Mouse (Mus musculus) ES-Bruce4 (cell line): ENCODE results near the gene Hao1. TPM values are rescaled to one million over a fixed set of nuclear protein-coding genes. Genes with fewer than 3 reads are reported as not detected.

Experiments
- H3K27ac ChIP-seq: 2 replicates; pipeline ENCODE4 v1.5.1; 2012; ENCODE audit warnings: low read length, inconsistent platforms; ENCODE audit not compliant: insufficient read depth
- H3K27me3 ChIP-seq: 2 replicates; pipeline ENCODE4 v1.6.1; 2012; ENCODE audit warnings: mild to moderate bottlenecking, low read length, inconsistent platforms; ENCODE audit not compliant: control insufficient read depth, poor library complexity, insufficient read depth, severe bottlenecking
- H3K36me3 ChIP-seq: 2 replicates; pipeline ENCODE4 v1.6.1; 2012; ENCODE audit warnings: inconsistent platforms, mild to moderate bottlenecking, low read length, moderate library complexity; ENCODE audit not compliant: control insufficient read depth, poor library complexity, insufficient read depth, severe bottlenecking
- H3K4me1 ChIP-seq: one replicate; pipeline ENCODE4 v1.8.1; 2011; ENCODE audit warnings: low read length; ENCODE audit not compliant: control insufficient read depth, insufficient read depth
- H3K4me3 ChIP-seq: 2 replicates; pipeline ENCODE4 v1.5.1; 2011; ENCODE audit warnings: low read depth, mild to moderate bottlenecking, low read length
- H3K9ac ChIP-seq: 2 replicates; pipeline ENCODE4 v1.6.1; 2012; ENCODE audit warnings: low read depth, mild to moderate bottlenecking, inconsistent platforms; ENCODE audit not compliant: poor library complexity, severe bottlenecking
- H3K9me3 ChIP-seq: replicated peaks from 2 replicates; pipeline ENCODE4 v1.6.1; 2012; ENCODE audit warnings: mild to moderate bottlenecking, low read length, inconsistent platforms; ENCODE audit not compliant: control insufficient read depth, poor library complexity, insufficient read depth, severe bottlenecking
- CTCF ChIP-seq: IDR thresholded peaks from one replicate; pipeline ENCODE4 v1.8.1; 2011; ENCODE audit warnings: low read depth, low read length
- EP300 ChIP-seq: IDR thresholded peaks from 2 replicates; pipeline ENCODE4 v1.6.1; 2011; ENCODE audit warnings: low read depth, low read length; ENCODE audit not compliant: insufficient read depth
- POLR2A ChIP-seq: IDR thresholded peaks from one replicate; pipeline ENCODE4 v1.8.1; 2011; ENCODE audit warnings: low read length; ENCODE audit not compliant: insufficient read depth
- polyA plus RNA-seq: library from polyadenylated mRNA; stranded (reverse); fragments of >200 nt; gene quantifications from 2 replicates; pipeline ENCODE4 v1.2.4, GENCODE M21; 2011; ENCODE audit warnings: low read depth; ENCODE audit not compliant: missing spikeins, insufficient read depth, insufficient read length

Gene Hao1
- polyA plus RNA-seq, 1 experiment, result not detected

- TF ChIP-seq CTCF, result no peak
- TF ChIP-seq EP300, result no peak
- no peak for TF ChIP-seq POLR2A
- H3K27ac ChIP-seq, result no peak overlapping the region
- H3K9me3 ChIP-seq, result no peaks in the 10 kb centered on the region
Observed at GRCm38 (mm10) chr2:134545116-134545515, 9.1 kb downstream of the Hao1 start.

GRCm38 (mm10) chr2:134544321-134545065 lies 9.7 kb downstream of the Hao1 start:
- Histone ChIP-seq H3K27ac (no peak overlapping the region), H3K9me3 (no peaks in the 10 kb centered on the region), H3K4me3 (no peak overlapping the region), H3K4me1 (no peaks in the 10 kb centered on the region), H3K36me3 (no peaks in the 10 kb centered on the region), H3K27me3 (no peaks in the 10 kb centered on the region), H3K9ac (no peak overlapping the region)
- no peak for TF ChIP-seq POLR2A
- no peak for TF ChIP-seq EP300
- TF ChIP-seq CTCF, result no peak

More at GRCm38 (mm10) chr2:134545116-134545515, 9.1 kb downstream of the Hao1 start:
- Histone ChIP-seq H3K27me3 (no peaks in the 10 kb centered on the region), H3K36me3 (no peaks in the 10 kb centered on the region), H3K4me1 (no peaks in the 10 kb centered on the region), H3K4me3 (no peak overlapping the region), H3K9ac (no peak overlapping the region)

GRCm38 (mm10) chr2:134543501-134543900 lies 10.7 kb downstream of the Hao1 start:
- no peak overlapping the region for H3K4me3 ChIP-seq
- H3K36me3 ChIP-seq, result no peaks in the 10 kb centered on the region
- TF ChIP-seq CTCF (no peak), POLR2A (no peak), EP300 (no peak)
- H3K9me3 ChIP-seq, result no peaks in the 10 kb centered on the region
- H3K27me3 ChIP-seq, result no peaks in the 10 kb centered on the region
- no peaks in the 10 kb centered on the region for H3K4me1 ChIP-seq
- no peak overlapping the region for H3K9ac ChIP-seq
- H3K27ac ChIP-seq, result no peak overlapping the region

- Histone ChIP-seq H3K9me3 (no peaks in the 10 kb centered on the region), H3K9ac (no peak overlapping the region), H3K27me3 (no peaks in the 10 kb centered on the region), H3K4me3 (no peak overlapping the region), H3K27ac (no peak overlapping the region), H3K36me3 (no peaks in the 10 kb centered on the region), H3K4me1 (no peaks in the 10 kb centered on the region)
- TF ChIP-seq CTCF (no peak), POLR2A (no peak), EP300 (no peak)
Observed at GRCm38 (mm10) chr2:134541019-134541418, 13.1 kb downstream of the Hao1 start.

GRCm38 (mm10) chr2:134538451-134538850 lies 15.7 kb downstream of the Hao1 start:
- no peaks in the 10 kb centered on the region for H3K36me3 ChIP-seq
- H3K4me3 ChIP-seq, result no peak overlapping the region
- no peaks in the 10 kb centered on the region for H3K9me3 ChIP-seq
- no peaks in the 10 kb centered on the region for H3K27me3 ChIP-seq
- no peak overlapping the region for H3K27ac ChIP-seq
- no peaks in the 10 kb centered on the region for H3K4me1 ChIP-seq
- no peak for TF ChIP-seq POLR2A
- no peak for TF ChIP-seq EP300
- no peak for TF ChIP-seq CTCF
- no peak overlapping the region for H3K9ac ChIP-seq

- Histone ChIP-seq H3K36me3 (no peaks in the 10 kb centered on the region), H3K9me3 (no peaks in the 10 kb centered on the region), H3K27me3 (no peaks in the 10 kb centered on the region), H3K4me1 (no peaks in the 10 kb centered on the region), H3K27ac (no peak overlapping the region), H3K4me3 (no peak overlapping the region), H3K9ac (no peak overlapping the region)
- TF ChIP-seq POLR2A (no peak), CTCF (no peak), EP300 (no peak)
Observed at GRCm38 (mm10) chr2:134528122-134528810, 25.9 kb downstream of the Hao1 start.
